Mouse (Mus musculus) testis, adult 2 months (tissue): ENCODE measurements around the gene Polh. TPM values are rescaled to one million over a fixed set of nuclear protein-coding genes. Genes with fewer than 3 reads are reported as not detected.

Experiments used
- H3K27ac ChIP-seq: fragments of 200-500 bp; 2 replicates; pipeline ENCODE4 v1.5.1; 2012; ENCODE audit warnings: low read depth, low read length; ENCODE audit not compliant: control insufficient read depth, insufficient read depth
- H3K27me3 ChIP-seq: fragments of 200-500 bp; 2 replicates; pipeline ENCODE4 v1.6.1; 2012; ENCODE audit warnings: mild to moderate bottlenecking, low read length, moderate library complexity; ENCODE audit not compliant: control insufficient read depth, insufficient read depth
- H3K36me3 ChIP-seq: fragments of 200-500 bp; 2 replicates; pipeline ENCODE4 v1.6.1; 2012; ENCODE audit warnings: mild to moderate bottlenecking, low read length; ENCODE audit not compliant: control insufficient read depth, insufficient read depth
- H3K4me1 ChIP-seq: fragments of 200-500 bp; 2 replicates; pipeline ENCODE4 v1.6.1; 2012; ENCODE audit warnings: low read length; ENCODE audit not compliant: control insufficient read depth, insufficient read depth
- H3K4me3 ChIP-seq: fragments of 200-500 bp; 2 replicates; pipeline ENCODE4 v1.5.1; 2012; ENCODE audit warnings: low read depth, mild to moderate bottlenecking, low read length, moderate library complexity, mixed read lengths; ENCODE audit not compliant: control insufficient read depth
- CTCF ChIP-seq: fragments of 200-500 bp; IDR thresholded peaks from 2 replicates; pipeline ENCODE4 v1.5.1; 2012; ENCODE audit warnings: low read depth, mild to moderate bottlenecking, inconsistent platforms, low read length, moderate library complexity; ENCODE audit not compliant: control insufficient read depth, insufficient read depth, insufficient replicate concordance
- POLR2A ChIP-seq: fragments of 200-500 bp; IDR thresholded peaks from 2 replicates; pipeline ENCODE4 v1.6.1; 2012; ENCODE audit warnings: low read depth, mild to moderate bottlenecking, inconsistent platforms, low read length, moderate library complexity; ENCODE audit not compliant: control insufficient read depth
- polyA plus RNA-seq: library from polyadenylated mRNA; depleted of rRNA; stranded (reverse); fragments of >200 nt; gene quantifications from 2 replicates; pipeline ENCODE4 v1.2.3, GENCODE M21; 2012

The Polh gene
- polyA plus RNA-seq, 1 experiment = 8.1 TPM

DNA sequence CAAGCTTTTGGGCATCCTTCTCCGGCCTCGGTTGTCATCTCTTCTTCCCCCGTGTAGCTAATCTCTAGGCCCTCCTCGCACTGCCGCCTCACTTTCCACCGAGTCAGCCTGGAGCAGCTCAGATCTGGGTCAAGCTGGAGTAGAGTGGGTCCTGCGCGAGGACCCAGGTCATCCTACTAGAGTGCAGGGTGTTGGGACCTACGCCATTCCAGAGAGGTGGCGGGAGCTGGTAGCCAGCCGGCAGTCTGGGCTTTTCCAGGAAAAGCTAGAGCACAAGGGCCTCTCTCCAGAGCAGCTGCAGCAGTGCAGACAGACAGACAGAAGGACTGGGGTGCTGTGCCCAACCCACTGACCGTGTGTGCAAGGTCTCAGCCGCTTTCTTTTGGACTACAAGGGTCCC is 39.8 kb upstream of the Polh start:
- Histone ChIP-seq H3K4me3 (no peak overlapping the region), H3K27me3 (no peaks in the 10 kb centered on the region), H3K4me1 (0 out of 2 replicates have a peak, but pooled peaks cover 2% of the 10 kb centered on the region), H3K27ac (no peak overlapping the region), H3K36me3 (peaks cover 3% of the 10 kb centered on the region)
- no peak for TF ChIP-seq POLR2A
- no peak for TF ChIP-seq CTCF

DNA sequence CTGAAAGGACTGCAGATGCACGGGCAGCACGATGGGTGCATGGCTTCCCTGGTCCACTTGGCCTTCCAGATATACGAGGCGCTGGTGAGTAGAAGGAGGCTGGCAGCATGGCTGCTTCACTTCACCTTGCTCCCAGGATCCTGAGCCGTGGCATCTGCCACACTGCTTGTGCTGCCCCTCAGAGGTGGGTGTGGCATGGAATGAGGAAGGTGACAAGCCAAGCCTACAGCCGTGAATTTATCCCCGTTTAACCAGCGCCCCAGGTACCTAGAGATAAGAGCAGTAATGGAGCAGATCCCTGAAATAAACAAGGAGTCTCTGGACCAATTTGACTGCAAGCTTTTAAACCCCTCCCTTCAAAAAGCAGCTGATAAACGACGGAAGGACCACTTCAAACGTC is 39.0 kb upstream of the Polh start:
- 0 out of 2 replicates have a peak, but pooled peaks cover 2% of the 10 kb centered on the region for H3K4me1 ChIP-seq
- no peak overlapping the region for H3K4me3 ChIP-seq
- peaks cover 4% of the 10 kb centered on the region for H3K36me3 ChIP-seq
- H3K27me3 ChIP-seq = no peaks in the 10 kb centered on the region
- TF ChIP-seq POLR2A = no peak
- no peak for TF ChIP-seq CTCF
- no peak overlapping the region for H3K27ac ChIP-seq

DNA sequence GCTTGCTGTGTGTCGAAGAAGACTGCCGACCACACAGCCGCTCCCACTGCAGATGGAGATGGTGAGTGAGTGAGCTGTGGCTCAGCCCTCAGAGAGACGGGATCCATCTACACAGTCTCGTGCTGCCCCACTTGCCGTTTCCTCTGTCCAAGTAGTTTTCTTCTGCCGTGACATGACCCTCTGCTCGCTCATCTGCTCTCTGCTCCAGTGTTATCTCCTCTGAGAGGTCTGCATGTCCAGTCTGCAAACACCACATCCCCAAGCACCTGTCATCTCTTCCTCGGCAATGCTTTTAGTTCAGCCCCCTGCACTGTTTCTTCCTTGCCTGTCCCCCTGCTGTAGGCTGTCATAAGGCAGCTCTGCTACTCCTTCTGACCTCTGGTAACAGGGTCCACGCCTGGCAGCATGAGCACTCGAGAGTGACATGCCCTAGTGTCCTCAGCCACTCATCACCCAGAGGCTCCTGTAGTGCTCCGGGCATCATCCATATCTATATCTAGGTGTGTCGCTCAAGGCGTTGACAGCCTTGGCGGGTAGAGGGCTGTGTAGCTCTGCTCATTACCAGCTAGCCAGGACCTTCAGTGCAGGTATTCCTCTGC is 37.2 kb upstream of the Polh start:
- no peaks in the 10 kb centered on the region for H3K27me3 ChIP-seq
- H3K27ac ChIP-seq = no peak overlapping the region
- H3K4me1 ChIP-seq = no peaks in the 10 kb centered on the region
- peaks cover 4% of the 10 kb centered on the region for H3K36me3 ChIP-seq
- H3K4me3 ChIP-seq = no peak overlapping the region
- TF ChIP-seq CTCF (no peak), POLR2A (no peak)

DNA sequence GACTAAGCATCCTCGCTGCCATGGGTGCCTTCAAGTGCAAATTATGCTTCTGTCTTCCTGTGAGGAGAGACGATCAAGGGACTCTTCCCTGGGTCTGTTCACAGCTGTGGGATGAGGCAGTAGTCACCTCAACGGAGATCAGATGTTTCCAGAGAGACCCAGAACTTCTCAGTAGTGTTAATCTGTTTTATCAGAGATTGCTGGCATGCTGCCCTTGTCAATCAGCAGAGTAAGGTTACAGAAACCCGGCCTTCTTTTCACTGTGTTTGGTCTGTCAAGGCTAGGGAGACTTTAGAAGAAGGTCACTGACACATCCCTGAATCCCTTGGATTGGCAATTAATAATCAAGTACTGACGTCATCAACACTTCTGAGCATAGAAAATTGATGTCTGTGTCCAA is 35.0 kb upstream of the Polh start:
- H3K4me3 ChIP-seq = no peak overlapping the region
- no peak overlapping the region for H3K27ac ChIP-seq
- peaks cover 5% of the 10 kb centered on the region for H3K36me3 ChIP-seq
- no peaks in the 10 kb centered on the region for H3K27me3 ChIP-seq
- H3K4me1 ChIP-seq = no peaks in the 10 kb centered on the region
- no peak for TF ChIP-seq CTCF
- no peak for TF ChIP-seq POLR2A

DNA sequence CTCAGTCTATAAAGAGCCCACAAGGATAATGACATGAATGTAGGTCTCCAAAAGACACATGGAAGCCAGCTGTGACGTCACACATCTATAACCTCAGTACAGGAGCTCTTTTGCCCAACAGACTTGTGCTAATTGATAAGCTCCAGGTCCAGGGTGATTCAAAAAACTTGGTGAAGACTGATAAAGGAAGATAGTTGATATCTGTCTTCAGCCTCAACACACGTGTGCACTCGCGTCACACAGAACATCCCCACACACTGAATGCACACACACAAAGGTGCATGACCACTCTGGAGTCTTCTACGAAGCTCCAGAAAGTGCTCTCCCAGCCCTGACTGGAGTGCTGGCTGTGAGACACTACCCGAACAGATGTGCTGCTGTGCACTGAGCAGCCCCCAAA is 34.6 kb upstream of the Polh start:
- Histone ChIP-seq H3K27ac (no peak overlapping the region), H3K4me1 (no peaks in the 10 kb centered on the region), H3K36me3 (peaks cover 3% of the 10 kb centered on the region), H3K27me3 (no peaks in the 10 kb centered on the region), H3K4me3 (no peak overlapping the region)
- TF ChIP-seq POLR2A (no peak), CTCF (no peak)

GRCm38 (mm10) chr17:46236067-46236466 is 33.6 kb upstream of the Polh start:
- H3K4me3 ChIP-seq = no peak overlapping the region
- no peak overlapping the region for H3K27ac ChIP-seq
- H3K36me3 ChIP-seq = peaks cover 3% of the 10 kb centered on the region
- H3K27me3 ChIP-seq = no peaks in the 10 kb centered on the region
- no peaks in the 10 kb centered on the region for H3K4me1 ChIP-seq
- TF ChIP-seq CTCF (no peak), POLR2A (no peak)

DNA sequence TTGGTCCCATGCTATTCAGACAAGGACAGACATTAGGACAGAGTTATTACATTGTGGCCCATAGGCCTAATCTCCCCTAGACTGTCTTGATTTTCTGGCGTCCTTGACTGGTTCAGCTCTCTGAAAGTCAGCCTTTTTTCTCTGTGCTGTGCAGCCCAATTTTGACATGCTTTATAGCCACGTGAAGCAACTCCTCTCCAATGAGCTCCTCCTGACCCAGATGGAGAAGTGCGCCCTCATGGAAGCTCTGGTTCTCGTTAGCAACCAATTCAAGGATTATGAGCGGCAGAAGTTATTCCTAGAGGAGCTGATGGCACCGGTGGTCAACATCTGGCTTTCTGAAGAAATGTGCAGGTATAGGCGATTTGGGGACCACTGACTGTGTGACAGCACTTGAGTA is 25.1 kb upstream of the Polh start:
- Histone ChIP-seq H3K27me3 (no peaks in the 10 kb centered on the region), H3K36me3 (peaks cover 1% of the 10 kb centered on the region), H3K4me3 (no peak overlapping the region), H3K4me1 (no peaks in the 10 kb centered on the region), H3K27ac (no peak overlapping the region)
- TF ChIP-seq POLR2A = no peak
- TF ChIP-seq CTCF = no peak

DNA sequence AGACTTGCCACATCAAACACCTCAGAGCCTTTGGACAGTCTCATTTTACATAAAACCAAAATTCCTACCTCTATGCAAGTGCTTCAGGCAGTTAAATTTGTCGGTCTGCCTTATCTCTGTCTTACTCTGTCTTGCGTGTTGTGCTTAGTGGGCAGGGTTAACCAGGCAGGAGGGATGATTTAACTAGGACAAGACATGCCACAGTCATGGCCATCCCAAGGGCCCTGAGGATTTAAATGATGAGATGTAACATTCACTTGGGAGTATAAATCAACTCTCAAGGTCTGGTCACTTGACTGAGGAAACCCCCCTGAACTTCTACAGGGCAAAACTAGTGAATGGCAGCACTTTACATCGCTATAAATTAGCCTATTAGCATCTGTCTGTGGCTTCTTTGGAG is 19.2 kb upstream of the Polh start:
- Histone ChIP-seq H3K4me3 (no peak overlapping the region), H3K27me3 (no peaks in the 10 kb centered on the region), H3K4me1 (no peaks in the 10 kb centered on the region), H3K27ac (no peak overlapping the region), H3K36me3 (peaks cover 5% of the 10 kb centered on the region)
- TF ChIP-seq POLR2A (no peak), CTCF (no peak)
